Mouse (Mus musculus) forebrain, embryonic 11.5 days (tissue): ENCODE measurements around the gene Jund. TPM values are rescaled to one million over a fixed set of nuclear protein-coding genes. Genes with fewer than 3 reads are reported as not detected.

Source experiments
- ATAC-seq: fragments of 200-750 bp; cut with Nextera tagmentation; replicated peaks from 2 replicates; pipeline ENCODE4 v1.8.0; 2017; ENCODE audit warnings: moderate TSS enrichment; ENCODE audit not compliant: low FRiP score
- DNase-seq: peaks from one replicate; pipeline ENCODE4 v3.0.0-alpha.2; 2017; ENCODE audit warnings: low spot score
- H3K27ac ChIP-seq: fragments of 300-500 bp; sonication (generic); 2 replicates; pipeline ENCODE4 v1.5.1; 2014; ENCODE audit warnings: low read depth, low read length
- H3K27me3 ChIP-seq: fragments of 300-500 bp; sonication (generic); 2 replicates; pipeline ENCODE4 v1.6.1; 2014; ENCODE audit warnings: mild to moderate bottlenecking, low read length, mixed read lengths; ENCODE audit not compliant: control insufficient read depth, insufficient read depth
- H3K36me3 ChIP-seq: fragments of 300-500 bp; sonication (generic); 2 replicates; pipeline ENCODE4 v1.6.1; 2014; ENCODE audit warnings: mild to moderate bottlenecking, low read length, moderate library complexity, mixed read lengths; ENCODE audit not compliant: control insufficient read depth, insufficient read depth
- H3K4me1 ChIP-seq: fragments of 300-500 bp; sonication (generic); replicated peaks from 2 replicates; pipeline ENCODE4 v1.6.1; 2014; ENCODE audit warnings: low read length, mixed read lengths; ENCODE audit not compliant: control insufficient read depth, insufficient read depth
- H3K4me2 ChIP-seq: fragments of 300-500 bp; sonication (generic); 2 replicates; pipeline ENCODE4 v1.6.1; 2014; ENCODE audit warnings: low read depth, mild to moderate bottlenecking, low read length, moderate library complexity, mixed read lengths; ENCODE audit not compliant: severe bottlenecking
- H3K4me3 ChIP-seq: fragments of 300-500 bp; sonication (generic); 2 replicates; pipeline ENCODE4 v1.5.1; 2014; ENCODE audit warnings: low read depth, low read length
- H3K9ac ChIP-seq: fragments of 300-500 bp; sonication (generic); 2 replicates; pipeline ENCODE4 v1.6.1; 2014; ENCODE audit warnings: low read length
- H3K9me3 ChIP-seq: fragments of 300-500 bp; sonication (generic); 2 replicates; pipeline ENCODE4 v1.6.1; 2016; ENCODE audit warnings: low read length, mixed read lengths; ENCODE audit not compliant: control insufficient read depth
- WGBS: fragments of 180-500 bp; shearing (Covaris S2); extraction: QIAGEN DNeasy Blood & Tissue Kit; methylation state at CpG from one replicate; pipeline ENCODE4 v1.1.7; 2014; 5-methylcytosine and 5-hydroxymethylcytosine counted together
- polyA plus RNA-seq: library from polyadenylated mRNA; unstranded; fragments of >200 nt; fragmentation: Nextera tagmentation; extraction: Ambion mirVana; gene quantifications from 2 replicates; pipeline ENCODE4 v1.2.1, GENCODE M21; 2014

Jund gene
- polyA plus RNA-seq, 1 experiment from 2014 or later: 128 TPM

DNA sequence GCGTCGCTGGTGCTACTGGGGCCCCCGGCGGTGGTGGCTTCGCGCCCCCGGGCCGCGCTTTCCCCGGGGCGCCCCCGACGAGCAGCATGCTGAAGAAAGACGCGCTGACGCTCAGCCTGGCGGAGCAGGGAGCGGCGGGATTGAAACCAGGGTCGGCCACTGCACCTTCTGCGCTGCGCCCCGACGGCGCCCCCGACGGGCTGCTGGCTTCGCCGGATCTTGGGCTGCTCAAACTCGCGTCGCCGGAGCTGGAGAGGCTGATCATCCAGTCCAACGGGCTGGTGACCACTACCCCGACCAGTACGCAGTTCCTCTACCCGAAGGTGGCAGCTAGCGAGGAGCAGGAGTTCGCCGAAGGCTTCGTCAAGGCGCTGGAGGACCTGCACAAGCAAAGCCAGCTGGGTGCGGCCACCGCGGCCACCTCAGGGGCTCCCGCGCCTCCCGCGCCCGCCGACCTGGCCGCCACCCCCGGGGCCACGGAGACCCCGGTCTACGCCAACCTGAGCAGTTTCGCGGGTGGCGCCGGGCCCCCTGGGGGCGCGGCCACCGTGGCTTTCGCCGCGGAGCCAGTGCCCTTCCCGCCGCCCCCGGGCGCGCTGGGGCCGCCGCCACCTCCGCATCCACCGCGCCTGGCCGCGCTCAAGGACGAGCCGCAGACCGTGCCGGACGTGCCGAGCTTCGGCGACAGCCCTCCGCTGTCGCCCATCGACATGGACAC is 526 bp downstream of the Jund start:
- Histone ChIP-seq H3K4me1 (peaks cover 35% of the 10 kb centered on the region), H3K9ac (peak overlapping the region; percentile 87), H3K4me3 (peak overlapping the region; percentile 91), H3K27ac (peak overlapping the region; percentile 96), H3K27me3 (no peaks in the 10 kb centered on the region), H3K9me3 (no peaks in the 10 kb centered on the region), H3K4me2 (peak overlapping the region; percentile 71), H3K36me3 (no peaks in the 10 kb centered on the region)
- ATAC-seq (no peak), DNase-seq (no peak)
- WGBS: under 1% methylated on average over 83 of the region's 89 CpGs

DNA sequence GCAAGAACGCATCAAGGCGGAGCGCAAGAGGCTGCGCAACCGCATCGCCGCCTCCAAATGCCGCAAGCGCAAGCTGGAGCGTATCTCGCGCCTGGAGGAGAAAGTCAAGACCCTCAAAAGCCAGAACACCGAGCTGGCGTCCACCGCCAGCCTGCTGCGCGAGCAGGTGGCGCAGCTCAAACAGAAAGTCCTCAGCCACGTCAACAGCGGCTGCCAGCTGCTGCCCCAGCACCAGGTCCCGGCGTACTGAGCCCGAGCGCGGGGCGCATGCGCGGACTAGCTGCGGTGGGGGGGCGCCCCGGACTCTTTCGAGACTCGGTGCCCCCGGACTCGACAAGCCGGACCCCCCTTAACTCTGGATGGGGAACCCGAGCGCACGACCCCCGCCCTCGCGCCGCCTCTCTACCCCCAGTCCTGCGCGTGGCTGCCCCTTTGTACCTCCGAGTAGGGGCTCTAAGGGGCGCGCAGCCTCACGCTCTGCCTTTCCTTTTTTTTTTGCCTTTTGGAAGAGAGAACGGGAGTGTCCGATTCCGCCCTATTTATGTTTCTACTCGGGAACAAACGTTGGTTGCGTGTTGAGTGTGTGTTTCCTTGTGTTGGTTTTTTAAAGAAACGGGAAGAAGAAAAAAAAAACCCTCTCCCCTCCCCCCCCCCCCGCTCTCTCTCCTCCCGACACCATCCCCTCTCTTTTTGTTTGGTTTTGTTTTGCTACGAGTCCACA is 1.2 kb downstream of the Jund start:
- DNase-seq: peak; percentile 91
- H3K27ac ChIP-seq: peak overlapping the region; percentile 96
- no peaks in the 10 kb centered on the region for H3K36me3 ChIP-seq
- peak; percentile 6; the same call in 1 of the 2 replicates for ATAC-seq
- H3K4me2 ChIP-seq: peak overlapping the region; percentile 71
- H3K9me3 ChIP-seq: no peaks in the 10 kb centered on the region
- under 1% methylated on average over 59 of the region's 59 CpGs for WGBS
- H3K27me3 ChIP-seq: no peaks in the 10 kb centered on the region
- peak overlapping the region; percentile 91 for H3K4me3 ChIP-seq
- peak overlapping the region; percentile 87 for H3K9ac ChIP-seq
- peaks cover 35% of the 10 kb centered on the region for H3K4me1 ChIP-seq

DNA sequence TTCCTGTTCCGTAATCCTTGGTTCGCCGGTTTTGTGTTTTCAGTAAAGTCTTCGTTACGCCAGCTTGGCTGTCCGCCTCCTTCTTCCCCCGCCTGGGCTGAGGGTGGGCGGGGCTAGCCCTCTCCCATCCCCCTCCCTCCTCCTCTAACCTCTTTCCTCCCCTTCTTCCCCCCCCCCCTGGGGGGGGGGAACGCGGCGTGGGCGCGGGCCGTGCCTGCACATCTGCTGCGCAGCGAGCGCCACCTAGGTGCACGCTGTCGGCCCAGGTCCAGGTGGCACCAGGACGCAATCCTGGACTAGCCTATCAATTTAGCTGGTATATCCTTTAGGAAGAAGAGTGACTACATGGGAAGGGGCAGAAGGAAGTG is 1.8 kb downstream of the Jund start:
- Histone ChIP-seq H3K4me3 (peak overlapping the region; percentile 91), H3K4me1 (peaks cover 32% of the 10 kb centered on the region), H3K4me2 (peak overlapping the region; percentile 49), H3K27me3 (no peaks in the 10 kb centered on the region), H3K27ac (peak overlapping the region; percentile 96; the same call in 1 of the 2 replicates), H3K9ac (peak overlapping the region; percentile 87), H3K36me3 (no peaks in the 10 kb centered on the region), H3K9me3 (no peaks in the 10 kb centered on the region)
- under 1% methylated on average over 20 of the region's 20 CpGs for WGBS
- DNase-seq (peak; percentile 95), ATAC-seq (peak; percentile 19)

DNA sequence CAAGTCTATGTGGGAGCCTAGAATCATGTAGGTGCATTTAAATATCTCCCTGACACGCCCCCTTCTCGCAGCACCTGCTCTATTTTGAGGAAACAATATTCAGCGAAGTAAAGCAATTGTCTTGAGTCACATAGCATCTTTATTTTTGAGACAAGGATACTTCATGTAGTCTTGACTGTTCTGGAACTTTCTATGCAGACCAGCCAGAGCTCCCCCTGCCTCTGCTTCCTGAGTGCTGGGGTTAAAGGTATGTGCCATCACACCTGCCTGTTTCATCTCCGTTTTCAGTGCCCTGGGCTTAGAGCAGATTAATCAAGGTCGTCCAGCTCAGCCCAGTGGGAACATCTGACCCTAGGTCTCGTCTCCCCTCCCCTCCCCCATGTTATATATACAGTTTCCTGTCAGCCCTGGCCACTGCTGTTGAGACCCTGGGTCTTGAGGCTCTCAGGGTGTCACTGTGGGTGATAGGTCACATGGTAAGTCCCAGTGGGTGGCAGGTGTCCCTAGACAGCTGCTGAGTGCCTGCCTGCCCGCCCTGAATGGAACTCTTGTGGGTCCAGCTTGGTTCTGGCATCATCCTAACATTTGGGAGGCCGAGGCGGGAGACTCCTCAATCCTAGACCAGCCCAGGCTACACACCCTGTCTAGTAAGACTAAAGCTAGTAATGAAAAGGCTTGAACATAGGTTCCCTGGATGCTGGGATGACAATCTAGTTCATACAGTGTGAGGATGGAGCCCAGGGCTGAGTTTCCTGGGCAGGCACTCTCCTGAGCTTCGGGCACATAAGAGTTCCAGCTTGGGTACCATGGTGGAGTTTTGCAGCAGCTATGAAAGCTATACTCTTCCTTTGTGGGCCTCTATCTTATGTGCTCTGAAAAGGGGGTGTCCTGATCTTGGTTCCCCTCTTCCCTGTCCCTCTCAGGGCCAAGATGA is 2.6 kb downstream of the Jund start:
- Histone ChIP-seq H3K36me3 (no peaks in the 10 kb centered on the region), H3K4me1 (peaks cover 24% of the 10 kb centered on the region), H3K9me3 (no peaks in the 10 kb centered on the region), H3K4me3 (peak overlapping the region; percentile 91), H3K9ac (peak overlapping the region; percentile 87), H3K4me2 (peak overlapping the region; percentile 49), H3K27me3 (no peaks in the 10 kb centered on the region), H3K27ac (peak overlapping the region; percentile 96; the same call in 1 of the 2 replicates)
- DNase-seq (no peak), ATAC-seq (no peak)
- WGBS: 59% methylated on average over 10 of the region's 10 CpGs

DNA sequence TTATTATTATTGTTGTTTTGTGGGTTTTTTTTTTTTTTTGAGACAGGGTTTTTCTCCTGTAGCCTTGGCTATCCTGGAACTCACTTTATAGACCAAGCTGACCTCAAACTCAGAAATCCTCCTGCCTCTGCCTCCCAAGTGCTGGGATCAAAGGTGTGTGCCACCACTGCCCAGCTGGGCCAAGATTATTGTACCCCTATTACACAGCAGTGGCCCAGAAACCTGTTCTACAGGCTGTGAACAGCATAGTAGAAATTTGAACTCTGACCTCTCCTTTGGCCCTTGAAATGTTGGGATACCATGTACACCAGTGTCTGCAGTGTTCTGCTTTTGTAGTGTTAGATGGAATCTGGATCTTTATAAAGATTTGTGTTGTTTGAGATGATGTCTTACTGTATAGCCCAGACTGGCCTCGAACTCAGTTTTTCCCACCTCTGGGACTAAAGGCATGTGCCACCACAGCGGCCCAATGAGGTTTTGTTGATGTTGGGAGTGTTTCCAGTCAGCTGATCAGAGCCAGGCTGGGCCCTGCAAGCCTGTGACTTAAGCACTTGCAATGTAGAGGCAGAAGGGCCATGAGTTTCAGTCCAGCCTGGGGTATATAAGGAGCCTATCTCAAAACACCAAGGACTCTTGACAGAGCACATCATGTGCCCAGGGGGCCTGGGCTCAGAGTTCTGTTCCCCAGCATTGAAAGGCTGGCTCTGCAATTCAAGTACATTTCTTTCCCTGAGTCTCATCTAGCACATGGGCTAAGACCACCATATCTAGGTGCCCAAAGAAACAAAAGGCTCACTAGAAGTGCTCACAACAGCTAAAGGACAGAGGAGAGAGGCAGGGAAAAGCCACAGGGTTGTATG is 3.5 kb downstream of the Jund start:
- no peak overlapping the region for H3K9ac ChIP-seq
- no peaks in the 10 kb centered on the region for H3K36me3 ChIP-seq
- H3K4me2 ChIP-seq: no peak overlapping the region
- 92% methylated on average over 2 of the region's 2 CpGs for WGBS
- H3K9me3 ChIP-seq: no peaks in the 10 kb centered on the region
- H3K4me3 ChIP-seq: no peak overlapping the region
- H3K27ac ChIP-seq: no peak overlapping the region
- DNase-seq (no peak), ATAC-seq (no peak)
- no peaks in the 10 kb centered on the region for H3K27me3 ChIP-seq
- peaks cover 15% of the 10 kb centered on the region for H3K4me1 ChIP-seq

DNA sequence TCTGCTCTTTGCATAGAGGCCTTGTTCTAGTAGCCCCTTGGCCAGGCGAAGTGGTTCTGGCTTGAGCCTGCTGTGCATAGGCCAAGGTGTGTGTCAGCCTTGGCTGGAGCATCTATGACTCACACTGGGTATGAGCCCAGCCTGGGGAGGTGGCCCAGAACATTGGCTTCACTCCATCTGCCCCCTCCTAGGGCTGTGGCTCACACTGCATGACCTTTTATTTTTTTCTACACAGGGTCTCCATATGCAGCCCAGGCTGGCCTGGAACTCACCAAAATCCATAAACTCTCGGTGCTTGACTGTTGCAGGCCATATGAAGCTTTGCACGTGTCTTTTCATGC is 4.1 kb downstream of the Jund start:
- no peak overlapping the region for H3K4me2 ChIP-seq
- H3K9me3 ChIP-seq: no peaks in the 10 kb centered on the region
- no peaks in the 10 kb centered on the region for H3K27me3 ChIP-seq
- no peak overlapping the region for H3K4me3 ChIP-seq
- DNase-seq (no peak), ATAC-seq (no peak)
- 88% methylated on average over 3 of the region's 3 CpGs for WGBS
- no peak overlapping the region for H3K27ac ChIP-seq
- H3K4me1 ChIP-seq: peaks cover 9% of the 10 kb centered on the region
- H3K36me3 ChIP-seq: no peaks in the 10 kb centered on the region
- no peak overlapping the region for H3K9ac ChIP-seq

- DNase-seq (no peak), ATAC-seq (no peak)
- no peak within 1 kb of the TSS for H3K27ac ChIP-seq
- H3K9ac ChIP-seq: no peak within 1 kb of the TSS
- H3K4me3 ChIP-seq: no peak within 1 kb of the TSS
- no peak within 1 kb of the TSS for H3K4me2 ChIP-seq
- H3K36me3 ChIP-seq: no peaks in the 10 kb centered on the region
- 93% methylated on average over 3 of the region's 3 CpGs for WGBS
- peaks cover 6% of the 10 kb centered on the region for H3K4me1 ChIP-seq
- no peaks in the 10 kb centered on the region for H3K9me3 ChIP-seq
- no peaks in the 10 kb centered on the region for H3K27me3 ChIP-seq
Measured at GRCm38 (mm10) chr8:70703287-70703686, 4.5 kb downstream of the Jund start, which contains the start of gene Iqcn. Iqcn (plus strand) TSS chr8:70703457.

- WGBS: 87% methylated on average over 14 of the region's 14 CpGs
- Histone ChIP-seq H3K27ac (no peak overlapping the region), H3K4me2 (no peak overlapping the region), H3K9ac (no peak overlapping the region), H3K36me3 (no peaks in the 10 kb centered on the region), H3K4me1 (no peaks in the 10 kb centered on the region), H3K4me3 (no peak overlapping the region), H3K27me3 (no peaks in the 10 kb centered on the region), H3K9me3 (no peaks in the 10 kb centered on the region)
- ATAC-seq: no peak
- no peak for DNase-seq
Measured at GRCm38 (mm10) chr8:70708281-70708680, 9.5 kb downstream of the Jund start.
